Mouse (Mus musculus) cerebellum, adult 11 months (tissue): ENCODE data around the gene Lhpp.
"Not testable (repeated sequence)": the region's sequence is repeated elsewhere in the genome, so short reads cannot be mapped to it uniquely, and the experiment has no call there.

ENCODE experiments used
- DNase-seq: peaks from one replicate; pipeline ENCODE4 v3.0.0; 2022

The Lhpp gene

GRCm38 (mm10) chr7:132654412-132654811, 44.0 kb downstream of the Lhpp start:
- no peak for DNase-seq

DNA sequence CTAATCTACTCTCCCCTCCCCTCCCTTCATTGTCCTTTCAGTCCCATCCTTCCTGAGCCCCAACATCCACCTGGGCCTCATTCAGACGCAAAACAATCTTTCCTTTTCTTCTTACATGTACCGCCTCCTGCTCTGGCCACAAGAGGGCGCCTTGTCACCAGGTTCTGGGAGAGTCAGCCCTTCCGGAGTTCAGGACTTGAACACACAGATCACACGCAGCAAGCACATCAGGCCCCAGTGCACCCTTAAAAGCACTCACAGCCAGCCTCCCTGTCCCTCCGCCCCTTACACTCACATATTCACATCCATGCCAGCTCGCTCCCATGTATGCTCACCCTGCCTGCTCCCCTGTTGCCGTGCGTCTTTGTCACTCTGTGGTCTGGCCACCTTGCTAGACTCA, 45.6 kb downstream of the Lhpp start:
- DNase-seq, result peak; percentile 89

GRCm38 (mm10) chr7:132656548-132656947, 46.1 kb downstream of the Lhpp start:
- peak; percentile 90 for DNase-seq

DNA sequence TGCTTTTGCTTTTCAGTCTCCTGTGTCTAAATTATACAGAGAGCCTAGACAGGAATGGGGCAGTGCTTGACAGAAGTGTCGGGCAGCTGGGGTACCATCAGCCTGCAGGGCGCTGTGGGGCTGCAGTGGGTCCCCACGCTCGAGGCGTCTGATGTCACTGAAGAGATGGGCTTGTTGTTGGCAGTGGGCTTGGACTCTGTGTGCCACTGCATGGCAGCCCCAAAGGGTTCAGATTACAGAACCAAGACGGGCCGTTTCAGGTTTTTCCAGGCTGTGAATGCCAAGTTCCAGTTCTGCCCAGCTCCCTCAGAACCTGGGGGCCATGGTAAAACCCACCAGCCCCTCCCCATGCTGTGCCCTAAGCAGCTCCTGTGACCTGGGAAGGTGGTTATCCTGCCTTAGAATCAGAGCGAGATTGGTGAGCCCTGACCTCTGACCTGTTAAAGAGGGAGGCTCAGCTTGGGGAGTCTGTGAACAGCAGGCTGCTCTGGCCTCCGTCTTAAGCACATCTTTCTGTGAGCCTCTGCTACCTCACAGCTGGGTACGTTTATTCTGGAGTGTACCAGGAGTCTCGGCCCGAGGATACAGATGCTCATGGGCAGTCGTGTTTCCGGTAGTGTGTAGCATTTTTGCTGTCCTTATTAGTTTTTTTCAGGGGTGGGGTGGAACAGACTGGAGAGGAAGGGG, 47.1 kb downstream of the Lhpp start:
- DNase-seq, result no peak

DNA sequence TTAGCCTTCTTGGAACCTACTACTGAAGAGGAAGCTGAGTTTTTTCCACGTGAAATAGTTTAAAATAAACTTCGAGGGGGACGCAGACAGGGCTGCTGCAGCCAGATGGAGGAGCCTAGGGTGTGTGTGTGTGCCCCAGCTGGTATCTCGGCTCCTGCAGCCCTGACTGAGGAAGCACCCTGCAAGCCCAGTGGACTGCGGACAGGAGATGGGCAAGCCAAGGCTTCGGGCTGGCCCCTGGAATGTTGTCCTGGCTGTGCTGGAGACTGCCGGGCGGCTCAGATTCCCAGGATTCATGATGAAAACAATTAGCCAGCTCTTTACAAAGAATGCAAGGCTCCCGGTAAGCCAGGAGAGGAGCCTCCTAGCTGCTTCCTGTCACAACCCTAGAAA, 47.6 kb downstream of the Lhpp start:
- DNase-seq, result no peak

DNA sequence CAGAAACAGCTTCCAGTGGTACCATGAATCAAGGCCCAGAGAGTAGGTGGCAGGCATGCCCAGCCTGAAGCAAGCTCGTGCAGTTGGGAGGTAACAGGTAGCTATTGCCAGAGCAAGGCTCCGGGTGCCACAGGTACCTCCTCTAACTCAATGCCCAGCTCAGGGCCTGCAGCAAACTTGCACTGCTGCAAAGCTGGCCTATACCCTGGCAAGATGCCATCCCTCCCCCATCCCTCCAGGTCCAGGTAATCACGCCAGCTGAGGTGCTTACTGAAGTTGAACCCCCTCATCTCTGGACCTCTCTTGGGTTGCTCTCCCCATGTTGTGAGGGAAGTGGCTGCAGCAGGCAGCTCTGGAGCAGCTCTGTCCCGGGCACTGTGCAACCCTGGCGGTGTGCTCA, 48.2 kb downstream of the Lhpp start:
- DNase-seq, result no peak

GRCm38 (mm10) chr7:132659633-132660032, 49.2 kb downstream of the Lhpp start:
- DNase-seq, result no peak

- DNase-seq, result not testable (repeated sequence)
Measured at GRCm38 (mm10) chr7:132662831-132663230, 52.4 kb downstream of the Lhpp start.

DNA sequence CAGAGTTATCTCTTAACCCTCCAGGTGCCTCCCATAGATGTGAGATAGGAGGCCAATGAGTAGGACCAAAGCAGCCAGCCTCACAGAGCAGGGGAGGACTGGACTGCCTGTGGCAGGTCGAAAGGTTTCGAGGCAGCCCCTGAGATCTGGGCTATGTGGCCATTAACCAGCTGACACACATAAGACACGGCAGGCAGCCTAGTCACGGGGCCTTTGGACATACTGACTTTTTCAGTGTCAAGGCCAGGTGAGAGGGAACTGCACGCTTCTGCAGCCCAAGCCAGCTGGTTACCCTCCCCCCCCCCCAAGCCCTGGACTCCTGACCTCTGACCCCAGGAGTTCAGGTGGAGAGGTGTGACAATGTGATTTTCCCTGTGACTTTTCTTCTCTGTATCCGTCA, 54.4 kb downstream of the Lhpp start:
- DNase-seq, result no peak

DNA sequence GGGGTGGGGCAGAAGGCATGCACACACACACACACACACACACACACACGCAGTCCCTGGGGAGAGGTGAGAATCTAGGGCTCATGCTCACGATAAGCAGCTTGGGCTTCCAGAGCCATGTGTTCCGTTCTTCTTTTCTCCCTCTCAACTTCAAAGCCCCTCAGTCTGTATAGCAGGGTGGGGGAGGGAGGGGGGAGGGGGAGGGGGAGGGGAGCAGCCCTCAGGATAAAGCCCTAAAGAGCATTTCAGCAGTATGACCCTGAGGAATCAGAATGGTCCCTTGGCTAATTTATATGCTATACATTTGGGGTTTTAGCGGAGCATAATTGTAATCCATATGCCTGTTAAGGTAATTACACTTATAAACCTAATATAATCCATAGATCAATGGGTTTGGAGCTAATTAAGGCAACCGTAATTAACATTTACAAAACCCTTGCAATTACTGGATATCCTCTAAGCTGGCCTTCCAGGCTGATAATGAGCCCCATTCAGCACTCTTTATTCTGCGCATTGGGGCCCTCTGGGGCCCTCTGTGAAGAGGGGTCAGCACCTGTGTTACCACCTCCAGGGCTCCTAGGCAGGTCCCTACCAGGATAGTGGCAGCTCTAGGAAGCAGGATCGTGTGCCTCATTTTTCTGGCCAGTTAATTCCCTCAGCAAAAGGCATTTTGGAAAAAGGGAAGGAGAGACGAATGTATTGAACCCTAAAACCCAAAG, 55.4 kb downstream of the Lhpp start:
- no peak for DNase-seq

GRCm38 (mm10) chr7:132666516-132666915, 56.1 kb downstream of the Lhpp start:
- DNase-seq, result no peak

DNA sequence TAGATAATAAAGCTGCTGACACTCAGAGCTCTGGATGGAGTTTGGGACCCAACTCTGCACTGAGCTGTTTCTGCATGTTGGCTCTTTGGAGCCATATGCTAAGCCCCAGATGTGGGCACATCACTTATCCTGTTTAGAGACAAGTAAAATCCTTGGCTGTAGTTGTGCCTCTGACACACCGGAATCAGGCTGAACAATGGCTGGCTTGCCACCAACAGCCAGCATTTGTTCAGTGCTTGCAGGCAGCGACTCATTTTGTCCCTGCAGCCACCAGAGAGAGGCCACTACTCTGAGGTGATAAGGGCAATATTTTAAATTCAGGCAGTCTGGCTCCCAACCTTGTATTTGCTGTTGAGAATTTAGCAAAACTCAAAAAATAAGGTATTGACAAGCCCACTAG, 58.2 kb downstream of the Lhpp start:
- DNase-seq, result no peak

DNA sequence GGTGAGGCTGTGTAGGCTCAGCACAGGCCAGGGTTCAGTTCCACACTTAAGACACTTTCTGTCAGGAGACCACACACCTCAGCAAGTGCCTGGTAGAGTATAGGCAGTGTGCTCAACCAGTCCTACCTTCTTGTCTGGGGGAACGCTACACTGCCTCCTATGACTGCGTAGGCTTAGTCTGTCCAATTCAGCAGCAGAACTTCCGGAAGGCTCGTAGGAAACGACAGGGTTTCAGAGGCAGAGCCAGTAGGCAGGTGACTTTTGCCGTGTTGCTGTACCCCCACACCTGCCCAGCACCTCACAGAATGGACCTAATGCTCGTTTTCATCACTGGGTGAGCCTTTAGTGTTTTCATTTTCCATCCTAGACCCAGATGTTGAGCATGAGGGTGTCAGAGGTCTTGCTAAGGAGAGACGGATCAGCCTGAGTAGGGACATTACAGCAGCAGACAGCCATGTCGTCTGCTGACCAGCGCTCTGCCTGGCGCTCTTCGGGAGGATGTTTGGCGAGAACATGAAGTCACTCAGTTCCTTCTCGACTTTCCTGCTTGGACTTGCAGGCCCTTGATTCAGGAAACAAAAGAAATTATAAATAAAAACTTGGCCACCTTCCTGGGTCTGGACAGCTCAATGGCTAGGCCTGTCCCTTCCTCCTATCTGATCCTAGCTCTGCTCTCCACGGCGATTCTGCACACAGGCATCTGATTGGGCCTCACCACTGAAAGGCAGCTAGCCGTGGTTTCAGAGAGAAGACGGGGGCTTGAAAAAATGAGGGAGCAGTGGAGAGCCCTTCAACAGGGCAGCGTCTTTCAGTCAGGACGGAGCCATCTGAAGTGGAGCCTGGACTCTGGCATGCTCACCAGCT, 59.8 kb downstream of the Lhpp start:
- no peak for DNase-seq

DNA sequence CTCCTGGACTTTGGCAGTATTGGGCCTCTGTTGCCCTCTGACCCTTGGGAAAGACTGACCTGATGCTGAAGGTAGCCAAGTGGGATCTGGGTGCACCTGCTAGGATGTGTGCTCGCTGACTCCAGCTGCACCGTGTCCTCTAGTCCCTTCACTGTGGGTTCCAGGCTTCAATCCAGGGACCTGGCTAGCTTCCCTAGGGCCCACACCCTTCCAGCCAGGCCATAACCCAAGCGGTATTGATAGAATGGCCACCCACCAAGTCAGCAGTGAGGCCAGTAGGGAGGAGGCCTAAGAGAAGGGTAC, 60.4 kb downstream of the Lhpp start:
- DNase-seq, result no peak

GRCm38 (mm10) chr7:132672481-132672959, 62.1 kb downstream of the Lhpp start:
- DNase-seq, result no peak

DNA sequence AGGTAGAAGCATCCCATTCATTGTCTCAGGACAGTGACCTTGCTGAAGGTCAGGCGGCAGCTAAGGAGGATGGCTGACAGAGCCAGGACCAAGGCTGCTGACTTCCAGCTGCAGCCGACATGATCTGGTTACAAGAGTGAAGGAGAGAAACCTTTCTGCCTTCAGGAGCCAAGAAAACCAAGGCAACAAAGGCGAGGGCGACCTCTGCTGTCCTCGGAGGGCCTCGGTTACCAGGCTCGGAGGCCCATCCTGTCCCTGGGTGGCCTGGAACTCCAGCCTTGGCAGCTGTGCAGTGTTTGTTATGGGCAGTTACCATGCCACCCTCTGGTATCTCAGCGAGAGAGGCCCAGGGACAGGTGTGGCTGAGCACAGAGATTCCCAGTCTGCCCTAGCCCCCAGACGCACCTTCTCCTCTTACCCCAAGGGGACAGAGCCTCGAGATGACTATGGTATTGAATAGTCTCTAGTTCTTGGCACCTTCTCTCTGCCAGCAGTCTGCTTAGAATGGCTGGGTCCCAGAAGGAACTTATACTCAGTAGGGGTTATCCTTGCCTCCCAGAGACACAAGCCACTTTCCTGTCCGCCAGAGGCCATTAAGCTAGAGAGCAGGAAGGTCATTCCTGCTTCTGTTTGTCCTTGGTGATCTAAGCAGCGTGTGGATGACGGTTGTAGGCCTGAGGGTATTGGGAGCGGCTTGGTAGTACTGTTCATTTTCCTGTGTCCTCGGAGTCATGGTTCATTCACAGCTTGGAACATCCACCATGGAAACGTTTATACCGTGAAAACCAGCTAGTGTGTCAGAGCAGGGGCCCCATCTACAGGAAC, 63.7 kb downstream of the Lhpp start:
- no peak for DNase-seq

DNA sequence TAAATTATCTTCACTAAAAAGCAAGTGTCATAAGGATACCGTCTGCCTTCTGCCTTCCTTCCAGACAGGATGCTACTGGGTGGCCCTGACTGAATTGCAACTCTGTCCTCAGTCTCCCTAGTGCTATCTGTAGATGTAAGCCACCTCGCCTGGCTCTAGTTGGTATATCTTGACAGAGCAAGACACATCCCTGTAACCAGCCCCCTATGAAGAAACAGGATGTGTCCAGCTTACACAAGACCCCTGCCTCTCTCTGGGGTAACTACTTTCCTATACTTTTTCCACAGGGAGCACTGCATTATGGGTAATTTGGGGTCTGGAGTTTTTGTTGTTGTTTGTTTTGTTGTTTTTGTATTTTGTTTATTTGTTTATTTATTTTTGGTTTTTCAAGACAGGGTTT, 65.5 kb downstream of the Lhpp start:
- no peak for DNase-seq

GRCm38 (mm10) chr7:132679117-132679516, 68.7 kb downstream of the Lhpp start:
- peak; percentile 92 for DNase-seq

GRCm38 (mm10) chr7:132679549-132679948, 69.1 kb downstream of the Lhpp start:
- DNase-seq, result no peak

- peak; percentile 86 for DNase-seq
Measured at GRCm38 (mm10) chr7:132681296-132681695, 70.9 kb downstream of the Lhpp start.

DNA sequence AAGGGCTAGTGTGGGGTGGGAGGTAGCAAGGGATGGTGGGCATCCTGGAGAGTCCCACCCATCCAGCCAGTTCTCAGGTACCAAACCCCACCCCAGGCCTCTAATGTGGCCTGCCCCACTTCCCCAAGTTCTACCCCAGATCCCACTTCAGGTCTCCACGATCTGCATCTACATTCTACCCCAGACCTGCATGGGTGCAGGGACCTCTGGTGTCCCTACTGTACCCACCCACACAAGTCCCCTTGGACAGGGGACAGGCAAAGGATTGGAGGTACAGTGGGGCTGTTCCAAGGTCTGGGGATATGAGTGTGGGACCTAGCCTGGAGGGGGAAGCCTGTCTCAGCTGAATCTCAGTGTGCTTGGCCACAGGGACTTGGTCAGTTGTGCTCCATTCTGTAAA, 71.4 kb downstream of the Lhpp start:
- no peak for DNase-seq

DNA sequence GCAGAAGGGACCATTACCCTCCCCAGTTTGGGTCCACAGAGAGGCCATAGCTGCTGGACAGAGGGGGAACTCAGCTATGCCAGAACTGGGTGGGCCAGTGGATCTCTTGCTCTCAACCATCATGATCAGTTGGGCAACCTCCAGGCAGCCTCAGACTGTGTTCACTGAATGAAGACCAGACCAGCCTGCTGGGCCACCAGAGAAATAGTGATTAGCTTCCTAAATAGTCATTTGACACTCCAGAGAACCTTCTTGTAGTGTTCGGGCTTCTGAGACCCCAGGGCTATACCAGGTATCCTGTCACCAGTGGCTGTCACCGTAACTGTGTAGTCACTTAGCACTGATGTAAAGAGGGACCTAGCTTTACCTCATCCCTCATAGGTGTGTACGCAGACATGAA, 71.9 kb downstream of the Lhpp start:
- DNase-seq, result no peak

- DNase-seq, result no peak
Measured at GRCm38 (mm10) chr7:132682901-132683300, 72.5 kb downstream of the Lhpp start.
